Mouse (Mus musculus): ENCODE data around the gene Sept4. TPM values are rescaled to one million over a fixed set of nuclear protein-coding genes. Genes with fewer than 3 reads are reported as not detected.

Gene Sept4
- total and polyA plus RNA-seq, 2 experiments from 2014 or later = 20.6 to 49.1 TPM

- Histone ChIP-seq H3K9ac (replicated peaks; ENCODE audit: low read depth, low read length) (no peak within 1 kb of the TSS), H3K4me3 (ENCODE audit: low read depth, low read length) (no peak within 1 kb of the TSS), H3K9me3 (replicated peaks; ENCODE audit: control insufficient read depth, low read length) (no peaks in the 10 kb centered on the region), H3K27ac (ENCODE audit: low read depth) (no peak within 1 kb of the TSS), H3K4me2 (ENCODE audit: low read depth, low read length) (no peak within 1 kb of the TSS), H3K27me3 (ENCODE audit: control insufficient read depth, insufficient read depth, low read length) (no peaks in the 10 kb centered on the region), H3K36me3 (replicated peaks; ENCODE audit: control insufficient read depth, insufficient read depth, low read length) (peaks cover 73% of the 10 kb centered on the region), H3K4me1 (ENCODE audit: control insufficient read depth, insufficient read depth) (no peaks in the 10 kb centered on the region)
- no peak for ATAC-seq (ENCODE audit: insufficient read depth, low read depth)
- TF ChIP-seq CTCF (IDR thresholded peaks at IDR 0.05; ENCODE audit: low read depth) (no peak), EP300 (IDR thresholded peaks at IDR 0.05; ENCODE audit: low read depth) (no peak)
- WGBS = 87% methylated on average over 54 of the region's 69 CpGs
- no peak for DNase-seq (ENCODE audit: low spot score)
Observed at GRCm38 (mm10) chr11:87616790-87617474, 48.2 kb downstream of the Sept4 start, which contains the start of gene Hsf5. TSS of gene Hsf5 (plus strand) at chr11:87617164.

- Histone ChIP-seq H3K36me3 (replicated peaks; ENCODE audit: control insufficient read depth, insufficient read depth, low read length) (peaks cover 68% of the 10 kb centered on the region), H3K27ac (ENCODE audit: low read depth) (no peak overlapping the region), H3K4me2 (ENCODE audit: low read depth, low read length) (no peak overlapping the region), H3K27me3 (ENCODE audit: control insufficient read depth, insufficient read depth, low read length) (no peaks in the 10 kb centered on the region), H3K4me1 (ENCODE audit: control insufficient read depth, insufficient read depth) (no peaks in the 10 kb centered on the region), H3K9me3 (replicated peaks; ENCODE audit: control insufficient read depth, low read length) (no peaks in the 10 kb centered on the region), H3K9ac (replicated peaks; ENCODE audit: low read depth, low read length) (no peak overlapping the region), H3K4me3 (ENCODE audit: low read depth, low read length) (no peak overlapping the region)
- 95% methylated on average over 30 of the region's 32 CpGs for WGBS
- DNase-seq (ENCODE audit: low spot score) (no peak), ATAC-seq (ENCODE audit: insufficient read depth, low read depth) (no peak)
- TF ChIP-seq EP300 (IDR thresholded peaks at IDR 0.05; ENCODE audit: low read depth) (no peak), CTCF (IDR thresholded peaks at IDR 0.05; ENCODE audit: low read depth) (no peak)
Observed at GRCm38 (mm10) chr11:87617606-87618005, 48.9 kb downstream of the Sept4 start.

- no peak for DNase-seq (ENCODE audit: low spot score)
- peaks cover 34% of the 10 kb centered on the region for H3K36me3 ChIP-seq (replicated peaks; ENCODE audit: control insufficient read depth, insufficient read depth, low read length)
- H3K9me3 ChIP-seq (replicated peaks; ENCODE audit: control insufficient read depth, low read length) = no peaks in the 10 kb centered on the region
- no peaks in the 10 kb centered on the region for H3K4me1 ChIP-seq (ENCODE audit: control insufficient read depth, insufficient read depth)
- H3K27me3 ChIP-seq (ENCODE audit: control insufficient read depth, insufficient read depth, low read length) = no peaks in the 10 kb centered on the region
- 65% methylated on average over 4 of the region's 4 CpGs for WGBS
- H3K4me3 ChIP-seq (ENCODE audit: low read depth, low read length) = no peak overlapping the region
- no peak overlapping the region for H3K27ac ChIP-seq (ENCODE audit: low read depth)
- no peak overlapping the region for H3K4me2 ChIP-seq (ENCODE audit: low read depth, low read length)
- TF ChIP-seq EP300 (IDR thresholded peaks at IDR 0.05; ENCODE audit: low read depth) (no peak), CTCF (IDR thresholded peaks at IDR 0.05; ENCODE audit: low read depth) (no peak)
- no peak overlapping the region for H3K9ac ChIP-seq (replicated peaks; ENCODE audit: low read depth, low read length)
- ATAC-seq (ENCODE audit: insufficient read depth, low read depth) = no peak
Observed at GRCm38 (mm10) chr11:87623160-87623559, 54.5 kb downstream of the Sept4 start.

- ATAC-seq (ENCODE audit: insufficient read depth, low read depth) (peak; percentile 57; the same call in 1 of the 2 replicates), DNase-seq (ENCODE audit: low spot score) (peak; percentile 55)
- H3K4me3 ChIP-seq (ENCODE audit: low read depth, low read length) = no peak overlapping the region
- no peaks in the 10 kb centered on the region for H3K4me1 ChIP-seq (ENCODE audit: control insufficient read depth, insufficient read depth)
- H3K9me3 ChIP-seq (replicated peaks; ENCODE audit: control insufficient read depth, low read length) = no peaks in the 10 kb centered on the region
- TF ChIP-seq EP300 (IDR thresholded peaks at IDR 0.05; ENCODE audit: low read depth) (no peak), CTCF (IDR thresholded peaks at IDR 0.05; ENCODE audit: low read depth) (peak; percentile 73)
- H3K36me3 ChIP-seq (replicated peaks; ENCODE audit: control insufficient read depth, insufficient read depth, low read length) = no peaks in the 10 kb centered on the region
- no peak overlapping the region for H3K9ac ChIP-seq (replicated peaks; ENCODE audit: low read depth, low read length)
- 17% methylated on average over 10 of the region's 10 CpGs for WGBS
- no peak overlapping the region for H3K4me2 ChIP-seq (ENCODE audit: low read depth, low read length)
- no peaks in the 10 kb centered on the region for H3K27me3 ChIP-seq (ENCODE audit: control insufficient read depth, insufficient read depth, low read length)
- no peak overlapping the region for H3K27ac ChIP-seq (ENCODE audit: low read depth)
Observed at GRCm38 (mm10) chr11:87629859-87630258, 61.2 kb downstream of the Sept4 start.

- 28% methylated on average over 2 of the region's 2 CpGs for WGBS
- peak overlapping the region; percentile 67 for H3K27ac ChIP-seq (ENCODE audit: low read depth)
- H3K4me1 ChIP-seq (ENCODE audit: control insufficient read depth, insufficient read depth) = peaks cover 3% of the 10 kb centered on the region; the same call in 1 of the 2 replicates
- peak overlapping the region; percentile 70 for H3K4me2 ChIP-seq (ENCODE audit: low read depth, low read length)
- TF ChIP-seq CTCF (IDR thresholded peaks at IDR 0.05; ENCODE audit: low read depth) (no peak), EP300 (IDR thresholded peaks at IDR 0.05; ENCODE audit: low read depth) (no peak)
- no peaks in the 10 kb centered on the region for H3K36me3 ChIP-seq (replicated peaks; ENCODE audit: control insufficient read depth, insufficient read depth, low read length)
- no peak for DNase-seq (ENCODE audit: low spot score)
- H3K9ac ChIP-seq (replicated peaks; ENCODE audit: low read depth, low read length) = peak overlapping the region; percentile 72
- peak; percentile 34; the same call in 1 of the 2 replicates for ATAC-seq (ENCODE audit: insufficient read depth, low read depth)
- H3K4me3 ChIP-seq (ENCODE audit: low read depth, low read length) = peak overlapping the region; percentile 49
- no peaks in the 10 kb centered on the region for H3K9me3 ChIP-seq (replicated peaks; ENCODE audit: control insufficient read depth, low read length)
- H3K27me3 ChIP-seq (ENCODE audit: control insufficient read depth, insufficient read depth, low read length) = no peaks in the 10 kb centered on the region
Observed at GRCm38 (mm10) chr11:87638793-87639192, 70.1 kb downstream of the Sept4 start.
